Mouse (Mus musculus): ENCODE data around the gene Setd3. TPM values are rescaled to one million over a fixed set of nuclear protein-coding genes. Genes with fewer than 3 reads are reported as not detected.

Setd3 gene
- polyA plus RNA-seq, 1 experiment from 2014 or later: 91.6 TPM

- no peak for DNase-seq (ENCODE audit: low spot score)
- ATAC-seq (ENCODE audit: insufficient read depth, low FRiP score, low TSS enrichment): no peak
- Histone ChIP-seq H3K4me1 (ENCODE audit: control insufficient read depth, insufficient read depth, low read length) (no peaks in the 10 kb centered on the region), H3K9ac (ENCODE audit: low read length) (no peak overlapping the region), H3K36me3 (ENCODE audit: control insufficient read depth, insufficient read depth, low read length) (no peaks in the 10 kb centered on the region), H3K4me3 (ENCODE audit: low read depth, low read length) (no peak overlapping the region), H3K9me3 (ENCODE audit: control insufficient read depth, low read length) (no peaks in the 10 kb centered on the region), H3K4me2 (ENCODE audit: low read depth) (no peak overlapping the region), H3K27ac (ENCODE audit: low read depth, low read length) (no peak overlapping the region), H3K27me3 (ENCODE audit: control insufficient read depth, insufficient read depth, low read length) (no peaks in the 10 kb centered on the region)
These were observed 7.8 kb downstream of the Setd3 start for GRCm38 (mm10) chr12:108171336-108171735.

DNA sequence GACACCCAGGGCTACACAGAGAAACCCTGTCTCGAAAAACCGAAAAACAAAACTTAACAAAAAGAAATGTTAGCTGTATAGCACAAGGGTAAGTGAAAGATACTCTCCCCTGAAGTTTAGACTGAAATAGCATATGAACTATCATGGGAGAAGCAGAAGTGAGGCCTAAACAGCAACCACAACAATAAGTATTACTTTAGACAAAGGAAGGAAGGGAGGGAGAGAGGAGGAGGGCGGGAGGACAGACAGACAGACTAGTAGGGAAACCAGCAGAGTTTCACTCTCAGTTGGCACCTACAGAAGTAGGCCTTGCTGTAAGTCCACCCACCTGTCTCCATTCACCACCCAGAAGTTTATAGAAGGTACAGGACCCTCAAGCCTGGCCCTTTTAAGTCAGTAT lies 8.6 kb downstream of the Setd3 start:
- Histone ChIP-seq H3K27me3 (ENCODE audit: control insufficient read depth, insufficient read depth, low read length) (no peaks in the 10 kb centered on the region), H3K9ac (ENCODE audit: low read length) (no peak overlapping the region), H3K9me3 (ENCODE audit: control insufficient read depth, low read length) (no peaks in the 10 kb centered on the region), H3K36me3 (ENCODE audit: control insufficient read depth, insufficient read depth, low read length) (no peaks in the 10 kb centered on the region), H3K4me2 (ENCODE audit: low read depth) (no peak overlapping the region), H3K27ac (ENCODE audit: low read depth, low read length) (no peak overlapping the region), H3K4me3 (ENCODE audit: low read depth, low read length) (no peak overlapping the region), H3K4me1 (ENCODE audit: control insufficient read depth, insufficient read depth, low read length) (no peaks in the 10 kb centered on the region)
- WGBS: 88% methylated on average over 3 of the region's 3 CpGs
- ATAC-seq (ENCODE audit: insufficient read depth, low FRiP score, low TSS enrichment) (no peak), DNase-seq (ENCODE audit: low spot score) (no peak)

- H3K4me1 ChIP-seq (ENCODE audit: control insufficient read depth, insufficient read depth, low read length): no peaks in the 10 kb centered on the region
- no peak overlapping the region for H3K4me2 ChIP-seq (ENCODE audit: low read depth)
- no peak overlapping the region for H3K9ac ChIP-seq (ENCODE audit: low read length)
- DNase-seq (ENCODE audit: low spot score) (no peak), ATAC-seq (ENCODE audit: insufficient read depth, low FRiP score, low TSS enrichment) (no peak)
- H3K27me3 ChIP-seq (ENCODE audit: control insufficient read depth, insufficient read depth, low read length): no peaks in the 10 kb centered on the region
- 81% methylated on average over 3 of the region's 3 CpGs for WGBS
- no peak overlapping the region for H3K4me3 ChIP-seq (ENCODE audit: low read depth, low read length)
- H3K27ac ChIP-seq (ENCODE audit: low read depth, low read length): no peak overlapping the region
- no peaks in the 10 kb centered on the region for H3K9me3 ChIP-seq (ENCODE audit: control insufficient read depth, low read length)
- H3K36me3 ChIP-seq (ENCODE audit: control insufficient read depth, insufficient read depth, low read length): no peaks in the 10 kb centered on the region
These were observed 10.2 kb downstream of the Setd3 start for GRCm38 (mm10) chr12:108168909-108169308.

- H3K4me2 ChIP-seq (ENCODE audit: low read depth): no peak overlapping the region
- ATAC-seq (ENCODE audit: insufficient read depth, low FRiP score, low TSS enrichment): no peak
- WGBS: 78% methylated on average over 3 of the region's 3 CpGs
- H3K27me3 ChIP-seq (ENCODE audit: control insufficient read depth, insufficient read depth, low read length): no peaks in the 10 kb centered on the region
- H3K27ac ChIP-seq (ENCODE audit: low read depth, low read length): no peak overlapping the region
- H3K36me3 ChIP-seq (ENCODE audit: control insufficient read depth, insufficient read depth, low read length): no peaks in the 10 kb centered on the region; the same call in 1 of the 2 replicates
- H3K4me3 ChIP-seq (ENCODE audit: low read depth, low read length): no peak overlapping the region
- DNase-seq (ENCODE audit: low spot score): no peak
- H3K9ac ChIP-seq (ENCODE audit: low read length): no peak overlapping the region
- H3K4me1 ChIP-seq (ENCODE audit: control insufficient read depth, insufficient read depth, low read length): no peaks in the 10 kb centered on the region
- H3K9me3 ChIP-seq (ENCODE audit: control insufficient read depth, low read length): no peaks in the 10 kb centered on the region
These were observed 15.4 kb downstream of the Setd3 start for GRCm38 (mm10) chr12:108163706-108164105.

- H3K36me3 ChIP-seq (ENCODE audit: control insufficient read depth, insufficient read depth, low read length): no peaks in the 10 kb centered on the region; the same call in 1 of the 2 replicates
- no peaks in the 10 kb centered on the region for H3K9me3 ChIP-seq (ENCODE audit: control insufficient read depth, low read length)
- H3K9ac ChIP-seq (ENCODE audit: low read length): no peak overlapping the region
- H3K27me3 ChIP-seq (ENCODE audit: control insufficient read depth, insufficient read depth, low read length): no peaks in the 10 kb centered on the region
- DNase-seq (ENCODE audit: low spot score) (peak; percentile 28), ATAC-seq (ENCODE audit: insufficient read depth, low FRiP score, low TSS enrichment) (no peak)
- no peak overlapping the region for H3K4me2 ChIP-seq (ENCODE audit: low read depth)
- H3K4me3 ChIP-seq (ENCODE audit: low read depth, low read length): no peak overlapping the region
- 80% methylated on average over 1 of the region's 1 CpGs for WGBS
- H3K4me1 ChIP-seq (ENCODE audit: control insufficient read depth, insufficient read depth, low read length): no peaks in the 10 kb centered on the region
- no peak overlapping the region for H3K27ac ChIP-seq (ENCODE audit: low read depth, low read length)
These were observed 17.1 kb downstream of the Setd3 start for GRCm38 (mm10) chr12:108162036-108162435.

DNA sequence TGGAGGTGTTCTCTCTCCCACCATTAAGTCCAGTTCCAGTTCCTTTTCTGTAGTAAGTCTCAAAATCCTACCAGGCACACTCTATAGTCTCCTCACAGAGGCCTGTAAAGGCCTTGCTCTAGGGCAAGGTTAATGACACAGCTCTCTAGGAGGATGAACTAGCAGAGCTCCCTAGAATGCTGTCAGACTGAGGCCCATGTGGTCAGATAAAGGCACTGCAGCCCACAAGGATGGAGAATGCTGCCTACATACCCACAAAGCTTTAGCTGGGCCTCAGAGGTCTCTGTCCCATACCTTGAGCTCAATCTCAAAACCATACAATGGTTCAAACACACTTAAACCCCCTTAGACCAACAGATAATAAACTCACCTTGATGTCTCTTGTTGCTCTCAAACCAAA lies 19.3 kb downstream of the Setd3 start:
- no peaks in the 10 kb centered on the region for H3K9me3 ChIP-seq (ENCODE audit: control insufficient read depth, low read length)
- DNase-seq (ENCODE audit: low spot score) (no peak), ATAC-seq (ENCODE audit: insufficient read depth, low FRiP score, low TSS enrichment) (no peak)
- H3K36me3 ChIP-seq (ENCODE audit: control insufficient read depth, insufficient read depth, low read length): no peaks in the 10 kb centered on the region; the same call in 1 of the 2 replicates
- no peak overlapping the region for H3K9ac ChIP-seq (ENCODE audit: low read length)
- H3K4me3 ChIP-seq (ENCODE audit: low read depth, low read length): no peak overlapping the region
- no peak overlapping the region for H3K27ac ChIP-seq (ENCODE audit: low read depth, low read length)
- no peaks in the 10 kb centered on the region for H3K4me1 ChIP-seq (ENCODE audit: control insufficient read depth, insufficient read depth, low read length)
- no peaks in the 10 kb centered on the region for H3K27me3 ChIP-seq (ENCODE audit: control insufficient read depth, insufficient read depth, low read length)
- no peak overlapping the region for H3K4me2 ChIP-seq (ENCODE audit: low read depth)

DNA sequence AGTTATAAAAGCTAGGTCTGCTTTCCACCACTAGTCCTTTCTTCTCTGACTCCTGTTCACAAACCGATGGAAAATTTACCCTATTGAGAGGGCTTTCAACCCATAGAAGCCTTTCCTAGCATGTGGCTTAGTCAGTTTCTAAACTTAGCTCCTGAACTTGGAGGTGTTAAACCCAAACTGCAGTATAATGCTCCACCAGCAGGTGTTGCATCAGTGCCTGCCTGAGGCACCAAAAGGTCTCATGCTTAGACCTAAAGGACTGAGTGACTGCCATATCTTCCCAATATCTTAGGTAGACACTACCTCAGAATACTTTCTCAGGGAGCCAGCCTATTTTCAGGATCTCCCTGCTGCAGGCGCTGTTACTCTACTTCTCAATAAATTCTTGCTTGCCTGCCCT lies 26.4 kb downstream of the Setd3 start:
- H3K9ac ChIP-seq (ENCODE audit: low read length): no peak overlapping the region
- H3K9me3 ChIP-seq (ENCODE audit: control insufficient read depth, low read length): no peaks in the 10 kb centered on the region
- H3K36me3 ChIP-seq (ENCODE audit: control insufficient read depth, insufficient read depth, low read length): no peaks in the 10 kb centered on the region; the same call in 1 of the 2 replicates
- H3K4me2 ChIP-seq (ENCODE audit: low read depth): no peak overlapping the region
- H3K4me3 ChIP-seq (ENCODE audit: low read depth, low read length): no peak overlapping the region
- H3K27me3 ChIP-seq (ENCODE audit: control insufficient read depth, insufficient read depth, low read length): no peaks in the 10 kb centered on the region
- no peak for ATAC-seq (ENCODE audit: insufficient read depth, low FRiP score, low TSS enrichment)
- H3K27ac ChIP-seq (ENCODE audit: low read depth, low read length): no peak overlapping the region
- DNase-seq (ENCODE audit: low spot score): no peak
- no peaks in the 10 kb centered on the region for H3K4me1 ChIP-seq (ENCODE audit: control insufficient read depth, insufficient read depth, low read length)
- 92% methylated on average over 2 of the region's 2 CpGs for WGBS

- Histone ChIP-seq H3K36me3 (ENCODE audit: control insufficient read depth, insufficient read depth, low read length) (no peaks in the 10 kb centered on the region; the same call in 1 of the 2 replicates), H3K4me3 (ENCODE audit: low read depth, low read length) (no peak overlapping the region), H3K4me2 (ENCODE audit: low read depth) (no peak overlapping the region), H3K27me3 (ENCODE audit: control insufficient read depth, insufficient read depth, low read length) (no peaks in the 10 kb centered on the region), H3K27ac (ENCODE audit: low read depth, low read length) (no peak overlapping the region), H3K4me1 (ENCODE audit: control insufficient read depth, insufficient read depth, low read length) (no peaks in the 10 kb centered on the region), H3K9ac (ENCODE audit: low read length) (no peak overlapping the region), H3K9me3 (ENCODE audit: control insufficient read depth, low read length) (no peaks in the 10 kb centered on the region)
- WGBS: 91% methylated on average over 3 of the region's 3 CpGs
- ATAC-seq (ENCODE audit: insufficient read depth, low FRiP score, low TSS enrichment) (no peak), DNase-seq (ENCODE audit: low spot score) (no peak)
These were observed 29.4 kb downstream of the Setd3 start for GRCm38 (mm10) chr12:108149764-108150163.

GRCm38 (mm10) chr12:108145198-108145597 lies 33.9 kb downstream of the Setd3 start:
- Histone ChIP-seq H3K4me3 (ENCODE audit: low read depth, low read length) (no peak overlapping the region), H3K27me3 (ENCODE audit: control insufficient read depth, insufficient read depth, low read length) (no peaks in the 10 kb centered on the region), H3K9me3 (ENCODE audit: control insufficient read depth, low read length) (no peaks in the 10 kb centered on the region), H3K4me2 (ENCODE audit: low read depth) (no peak overlapping the region), H3K4me1 (ENCODE audit: control insufficient read depth, insufficient read depth, low read length) (no peaks in the 10 kb centered on the region), H3K36me3 (ENCODE audit: control insufficient read depth, insufficient read depth, low read length) (0 out of 2 replicates have a peak, but pooled peaks cover 3% of the 10 kb centered on the region), H3K27ac (ENCODE audit: low read depth, low read length) (no peak overlapping the region), H3K9ac (ENCODE audit: low read length) (no peak overlapping the region)
- 95% methylated on average over 3 of the region's 3 CpGs for WGBS
- DNase-seq (ENCODE audit: low spot score) (no peak), ATAC-seq (ENCODE audit: insufficient read depth, low FRiP score, low TSS enrichment) (no peak)
